Mouse (Mus musculus) kidney, adult 11 months (tissue): ENCODE measurements around the gene Ppp2r5c.

Source experiments
- DNase-seq: peaks from one replicate; pipeline ENCODE4 v3.0.0; 2022

Ppp2r5c gene

GRCm38 (mm10) chr12:110492436-110492835 is 45.5 kb downstream of the Ppp2r5c start:
- DNase-seq, result no peak

- DNase-seq, result no peak
These were observed 46.9 kb downstream of the Ppp2r5c start for GRCm38 (mm10) chr12:110493597-110494369.

- no peak for DNase-seq
These were observed 47.9 kb downstream of the Ppp2r5c start for GRCm38 (mm10) chr12:110494846-110495245.

GRCm38 (mm10) chr12:110495260-110495659 is 48.3 kb downstream of the Ppp2r5c start:
- DNase-seq, result no peak

GRCm38 (mm10) chr12:110496016-110496415 is 49.1 kb downstream of the Ppp2r5c start:
- DNase-seq, result no peak

GRCm38 (mm10) chr12:110497013-110497412 is 50.1 kb downstream of the Ppp2r5c start:
- DNase-seq, result peak; percentile 36

- no peak for DNase-seq
These were observed 50.6 kb downstream of the Ppp2r5c start for GRCm38 (mm10) chr12:110497485-110497884.

GRCm38 (mm10) chr12:110498283-110499224 is 51.6 kb downstream of the Ppp2r5c start:
- DNase-seq, result no peak

GRCm38 (mm10) chr12:110499225-110499992 is 52.5 kb downstream of the Ppp2r5c start:
- DNase-seq, result peak; percentile 50

- no peak for DNase-seq
These were observed 53.2 kb downstream of the Ppp2r5c start for GRCm38 (mm10) chr12:110500095-110500494.

- DNase-seq, result no peak
These were observed 56.7 kb downstream of the Ppp2r5c start for GRCm38 (mm10) chr12:110503406-110504144.

GRCm38 (mm10) chr12:110504145-110504490 is 57.2 kb downstream of the Ppp2r5c start:
- DNase-seq, result no peak

- DNase-seq, result no peak
These were observed 57.9 kb downstream of the Ppp2r5c start for GRCm38 (mm10) chr12:110504793-110505192.

- DNase-seq, result no peak
These were observed 59.1 kb downstream of the Ppp2r5c start for GRCm38 (mm10) chr12:110506046-110506445.

GRCm38 (mm10) chr12:110507714-110508297 is 60.9 kb downstream of the Ppp2r5c start:
- DNase-seq, result no peak

GRCm38 (mm10) chr12:110508680-110509079 is 61.8 kb downstream of the Ppp2r5c start:
- no peak for DNase-seq

- DNase-seq, result peak; percentile 68
These were observed 63.4 kb downstream of the Ppp2r5c start for GRCm38 (mm10) chr12:110510171-110510871.

- DNase-seq, result no peak
These were observed 64.3 kb downstream of the Ppp2r5c start for GRCm38 (mm10) chr12:110511201-110511600.

- DNase-seq, result no peak
These were observed 65.0 kb downstream of the Ppp2r5c start for GRCm38 (mm10) chr12:110511856-110512433.

- no peak for DNase-seq
These were observed 66.0 kb downstream of the Ppp2r5c start for GRCm38 (mm10) chr12:110512884-110513283.

GRCm38 (mm10) chr12:110515676-110516075 is 68.8 kb downstream of the Ppp2r5c start:
- DNase-seq, result no peak
